Mouse (Mus musculus): ENCODE measurements around the gene Pan3.

Gene Pan3

GRCm38 (mm10) chr5:147430936-147431839 is 1.2 kb downstream of the Pan3 start:
- peak; percentile 50 for DNase-seq (ENCODE audit: low read depth, low spot score)

GRCm38 (mm10) chr5:147432927-147433326 is 3.0 kb downstream of the Pan3 start:
- no peak for DNase-seq (ENCODE audit: low read depth, low spot score)

GRCm38 (mm10) chr5:147435224-147435623 is 5.3 kb downstream of the Pan3 start:
- DNase-seq (ENCODE audit: low read depth, low spot score): no peak

- DNase-seq (ENCODE audit: low read depth, low spot score): no peak
These were observed 5.8 kb downstream of the Pan3 start for GRCm38 (mm10) chr5:147435751-147436150.

- DNase-seq (ENCODE audit: low read depth, low spot score): no peak
These were observed 6.5 kb downstream of the Pan3 start for GRCm38 (mm10) chr5:147436491-147436890.

GRCm38 (mm10) chr5:147440996-147441507 is 11.1 kb downstream of the Pan3 start:
- DNase-seq (ENCODE audit: low read depth, low spot score): no peak

- no peak for DNase-seq (ENCODE audit: low read depth, low spot score)
These were observed 12.0 kb downstream of the Pan3 start for GRCm38 (mm10) chr5:147441979-147442378.

- DNase-seq (ENCODE audit: low read depth, low spot score): no peak
These were observed 12.8 kb downstream of the Pan3 start for GRCm38 (mm10) chr5:147442741-147443140.

- no peak for DNase-seq (ENCODE audit: low read depth, low spot score)
These were observed 14.3 kb downstream of the Pan3 start for GRCm38 (mm10) chr5:147444298-147444697.

- DNase-seq (ENCODE audit: low read depth, low spot score): no peak
These were observed 14.8 kb downstream of the Pan3 start for GRCm38 (mm10) chr5:147444757-147445156.

- no peak for DNase-seq (ENCODE audit: low read depth, low spot score)
These were observed 15.3 kb downstream of the Pan3 start for GRCm38 (mm10) chr5:147445252-147445651.

- DNase-seq (ENCODE audit: low read depth, low spot score): no peak
These were observed 18.6 kb downstream of the Pan3 start for GRCm38 (mm10) chr5:147448526-147448925.

- no peak for DNase-seq (ENCODE audit: low read depth, low spot score)
These were observed 19.0 kb downstream of the Pan3 start for GRCm38 (mm10) chr5:147448933-147449332.

GRCm38 (mm10) chr5:147456491-147456890 is 26.5 kb downstream of the Pan3 start:
- DNase-seq (ENCODE audit: low read depth, low spot score): no peak

GRCm38 (mm10) chr5:147459821-147460567 is 30.0 kb downstream of the Pan3 start:
- DNase-seq (ENCODE audit: low read depth, low spot score): no peak

GRCm38 (mm10) chr5:147463251-147463650 is 33.3 kb downstream of the Pan3 start:
- no peak for DNase-seq (ENCODE audit: low read depth, low spot score)

GRCm38 (mm10) chr5:147466361-147466760 is 36.4 kb downstream of the Pan3 start:
- DNase-seq (ENCODE audit: low read depth, low spot score): no peak

- DNase-seq (ENCODE audit: low read depth, low spot score): no peak
These were observed 41.2 kb downstream of the Pan3 start for GRCm38 (mm10) chr5:147471163-147471562.

- peak; percentile 13 for DNase-seq (ENCODE audit: low read depth, low spot score)
These were observed 43.1 kb downstream of the Pan3 start for GRCm38 (mm10) chr5:147473071-147473470.

- no peak for DNase-seq (ENCODE audit: low read depth, low spot score)
These were observed 43.9 kb downstream of the Pan3 start for GRCm38 (mm10) chr5:147473856-147474255.

- no peak for DNase-seq (ENCODE audit: low read depth, low spot score)
These were observed 46.1 kb downstream of the Pan3 start for GRCm38 (mm10) chr5:147476109-147476508.

- no peak for DNase-seq (ENCODE audit: low read depth, low spot score)
These were observed 47.1 kb downstream of the Pan3 start for GRCm38 (mm10) chr5:147477106-147477505.
